Mouse (Mus musculus) C2C12 (cell line): ENCODE results near the gene Trappc3.

Source experiments
- CTCF ChIP-seq: IDR thresholded peaks from one replicate; pipeline ENCODE4 v1.5.1; 2011; ENCODE audit not compliant: control insufficient read depth, insufficient read depth, insufficient read length
- FOSL1 ChIP-seq: IDR thresholded peaks from one replicate; pipeline ENCODE4 v1.8.0; 2011; ENCODE audit warnings: mild to moderate bottlenecking, low read length; ENCODE audit not compliant: poor library complexity, insufficient read depth, severe bottlenecking
- MYOG ChIP-seq: IDR thresholded peaks from one replicate; pipeline ENCODE4 v1.6.1; 2011; ENCODE audit not compliant: control insufficient read depth, insufficient read length; ENCODE audit errors: extremely low read depth
- USF1 ChIP-seq: IDR thresholded peaks from one replicate; pipeline ENCODE4 v1.6.1; 2011; ENCODE audit warnings: low read depth, mild to moderate bottlenecking, control low read depth, moderate library complexity

DNA sequence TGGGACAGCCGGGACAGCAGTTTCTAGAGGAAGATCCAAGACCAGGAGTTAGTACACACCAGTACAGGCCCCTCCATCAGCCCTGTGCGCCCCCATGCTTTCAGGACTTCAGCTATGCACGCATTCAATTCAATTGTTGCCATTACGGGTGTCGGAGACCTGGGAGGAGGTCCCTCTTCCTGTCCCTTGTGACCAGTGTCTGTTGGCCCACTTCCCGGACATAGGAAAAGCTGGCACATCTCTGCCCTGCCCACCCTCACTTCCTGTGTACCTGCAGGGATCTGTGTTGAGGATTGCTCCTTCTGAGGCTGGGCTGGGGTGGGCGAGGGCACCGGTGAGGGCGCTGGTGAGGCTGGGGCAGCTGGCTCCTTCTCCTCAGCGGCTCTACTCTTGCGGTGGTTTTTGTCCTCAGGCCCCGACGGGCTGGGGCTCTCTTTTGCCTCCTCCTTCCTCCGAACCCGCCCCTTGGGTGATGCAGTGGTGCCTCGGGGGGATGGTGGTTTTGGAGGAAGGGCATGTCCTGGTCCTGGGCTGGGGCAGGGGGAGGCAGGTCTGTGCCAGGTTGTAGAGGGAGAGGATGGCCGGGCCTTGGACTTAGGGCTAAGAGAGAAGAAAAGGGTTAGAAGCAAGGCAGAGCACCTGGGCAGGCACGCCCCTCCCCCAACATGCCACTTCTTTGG, 27.5 kb upstream of the Trappc3 start:
- TF ChIP-seq FOSL1, result no peak
- no peak for TF ChIP-seq CTCF
- TF ChIP-seq MYOG, result no peak
- TF ChIP-seq USF1, result no peak
